Mouse (Mus musculus) inflammation-experienced regulatory T-cells, adult 6 months (primary cell): ENCODE results near the gene Gm14403. TPM values are rescaled to one million over a fixed set of nuclear protein-coding genes. Genes with fewer than 3 reads are reported as not detected.

ENCODE experiments used
- polyA plus RNA-seq, 3 experiments: library from polyadenylated mRNA; unstranded; fragments of 100-300 nt; shearing (Covaris generic); gene quantifications; one replicate each; pipeline ENCODE4 v1.2.1; 2017

The Gm14403 gene
- polyA plus RNA-seq, 3 experiments from 2014 or later: not detected

Other genes with a start within 250 kb of the Gm14403 start
- gene Gm14409, start 231.2 kb upstream of the Gm14403 start, polyA plus RNA-seq: under 1 TPM in 1 of 3 experiments, not detected in 2; 0.73 TPM
- gene Gm14412, start 173.9 kb upstream of the Gm14403 start, polyA plus RNA-seq: not detected
- 1 to 10 TPM in 1 of 3 experiments, under 1 TPM in 1, not detected in 1; 0.49 to 1.4 TPM for gene Gm14418, start 99.9 kb upstream of the Gm14403 start, polyA plus RNA-seq
- gene Zfp970, start 33.5 kb upstream of the Gm14403 start, polyA plus RNA-seq: 1 to 10 TPM; 6.2 to 8.7 (median 7.8) TPM
- gene Gm14406, start 80.0 kb downstream of the Gm14403 start, polyA plus RNA-seq: not detected